Mouse (Mus musculus) large intestine, adult 2 months (tissue): ENCODE results near the gene Tulp1. TPM values are rescaled to one million over a fixed set of nuclear protein-coding genes. Genes with fewer than 3 reads are reported as not detected.
A peak's percentile ranks its signal among the peaks of the same experiment; 100 is the strongest.
"Not testable (repeated sequence)": the region's sequence is repeated elsewhere in the genome, so short reads cannot be mapped to it uniquely, and the experiment has no call there.

Experiments
- DNase-seq: peaks from one replicate; pipeline ENCODE4 v3.0.0-alpha.2; 2012; ENCODE audit warnings: low read depth, low spot score
- WGBS: fragments of 180-500 bp; shearing (Covaris S2); methylation state at CpG from one replicate; pipeline ENCODE4 v1.1.7; 2018; 5-methylcytosine and 5-hydroxymethylcytosine counted together
- polyA plus RNA-seq: library from polyadenylated mRNA; depleted of rRNA; stranded (reverse); fragments of >200 nt; gene quantifications from 2 replicates; pipeline ENCODE4 v1.2.3, GENCODE M21; 2012

Tulp1 gene
- polyA plus RNA-seq, 1 experiment, result 0.51 TPM

GRCm38 (mm10) chr17:28345271-28345721 is 19.7 kb downstream of the Tulp1 start:
- WGBS, result 45% methylated on average over 8 of the region's 8 CpGs

GRCm38 (mm10) chr17:28344670-28345069 is 20.4 kb downstream of the Tulp1 start:
- no peak for DNase-seq
- WGBS, result 77% methylated on average over 3 of the region's 3 CpGs

More at GRCm38 (mm10) chr17:28345271-28345721, 19.7 kb downstream of the Tulp1 start:
- no peak for DNase-seq

GRCm38 (mm10) chr17:28344050-28344607 is 20.9 kb downstream of the Tulp1 start:
- 53% methylated on average over 4 of the region's 4 CpGs for WGBS
- DNase-seq, result no peak

- 3% methylated on average over 26 of the region's 26 CpGs for WGBS
These were observed 23.9 kb downstream of the Tulp1 start for GRCm38 (mm10) chr17:28341091-28341490.

GRCm38 (mm10) chr17:28340578-28340977 is 24.4 kb downstream of the Tulp1 start:
- 54% methylated on average over 7 of the region's 7 CpGs for WGBS
- no peak for DNase-seq

More at GRCm38 (mm10) chr17:28341091-28341490, 23.9 kb downstream of the Tulp1 start:
- DNase-seq, result peak; percentile 77

- no peak for DNase-seq
- 83% methylated on average over 7 of the region's 7 CpGs for WGBS
These were observed 27.5 kb downstream of the Tulp1 start for GRCm38 (mm10) chr17:28337547-28337946.

GRCm38 (mm10) chr17:28335267-28335666 is 29.8 kb downstream of the Tulp1 start:
- DNase-seq, result no peak
- WGBS, result 84% methylated on average over 10 of the region's 10 CpGs

GRCm38 (mm10) chr17:28332915-28333546 is 32.0 kb downstream of the Tulp1 start:
- WGBS, result 68% methylated on average over 31 of the region's 31 CpGs
- DNase-seq, result no peak

- WGBS, result 65% methylated on average over 13 of the region's 13 CpGs
- DNase-seq, result no peak
These were observed 32.7 kb downstream of the Tulp1 start for GRCm38 (mm10) chr17:28332113-28332914.

GRCm38 (mm10) chr17:28331241-28332112 is 33.5 kb downstream of the Tulp1 start:
- DNase-seq, result no peak

GRCm38 (mm10) chr17:28330590-28330989 is 34.4 kb downstream of the Tulp1 start:
- DNase-seq, result not testable (repeated sequence)
- WGBS, result 31% methylated on average over 8 of the region's 8 CpGs

More at GRCm38 (mm10) chr17:28331241-28332112, 33.5 kb downstream of the Tulp1 start:
- 31% methylated on average over 7 of the region's 7 CpGs for WGBS

GRCm38 (mm10) chr17:28330232-28330546 is 34.8 kb downstream of the Tulp1 start:
- WGBS, result 23% methylated on average over 2 of the region's 2 CpGs
- no peak for DNase-seq

GRCm38 (mm10) chr17:28329503-28330231 is 35.4 kb downstream of the Tulp1 start:
- no peak for DNase-seq
- WGBS, result 3% methylated on average over 4 of the region's 4 CpGs

GRCm38 (mm10) chr17:28328946-28329345 is 36.1 kb downstream of the Tulp1 start:
- under 1% methylated on average over 25 of the region's 25 CpGs for WGBS
- DNase-seq, result no peak

GRCm38 (mm10) chr17:28328366-28328928 is 36.6 kb downstream of the Tulp1 start, which contains the start of gene Rpl10a:
Gene Rpl10a, plus strand, starts transcription at chr17:28328471.
- DNase-seq, result peak; percentile 83
- 1% methylated on average over 67 of the region's 67 CpGs for WGBS

- 6% methylated on average over 22 of the region's 22 CpGs for WGBS
- no peak for DNase-seq
These were observed 37.2 kb downstream of the Tulp1 start for GRCm38 (mm10) chr17:28327673-28328325.

- no peak for DNase-seq
- 67% methylated on average over 3 of the region's 3 CpGs for WGBS
These were observed 38.1 kb downstream of the Tulp1 start for GRCm38 (mm10) chr17:28326951-28327350.

- WGBS, result 98% methylated on average over 8 of the region's 8 CpGs
- no peak for DNase-seq
These were observed 39.3 kb downstream of the Tulp1 start for GRCm38 (mm10) chr17:28325751-28326150.
